Mouse (Mus musculus) megakaryocyte, embryonic 14.5 days (primary cell): ENCODE measurements at regions not wholly inside any gene's neighbourhood (a gene's known extent, or its start where the extent isn't known, plus 50 kb on each side); places are given as distances from the start of the nearest gene placed in this dataset.

Experiments
- FLI1 ChIP-seq: IDR thresholded peaks from 2 replicates; pipeline ENCODE4 v1.6.1; 2012; ENCODE audit warnings: low read length, inconsistent platforms, mixed read lengths
- GATA1 ChIP-seq: IDR thresholded peaks from 3 replicates; pipeline ENCODE4 v1.6.1; 2012; ENCODE audit warnings: mixed read lengths, low read length, inconsistent platforms, borderline replicate concordance

DNA sequence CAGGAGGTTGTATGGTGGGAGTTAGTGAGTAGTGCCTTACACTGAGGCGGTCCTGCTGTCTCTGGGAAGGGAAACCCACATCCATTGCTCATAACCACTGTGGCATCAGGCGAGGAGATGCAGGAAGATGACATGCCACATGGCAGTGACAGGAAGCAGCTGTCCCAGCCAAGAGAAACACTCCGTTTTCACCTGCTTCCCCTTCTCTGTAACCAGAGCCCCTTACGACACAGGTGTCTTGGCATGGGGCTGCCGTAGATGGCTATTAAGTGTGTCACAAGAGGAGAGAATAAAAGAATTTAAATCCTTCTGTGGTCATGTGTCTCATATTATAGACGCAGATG lies 81.5 kb upstream of the Gm5148 start:
- no peak for TF ChIP-seq GATA1
- TF ChIP-seq FLI1, result peak; percentile 49; the same call in 1 of the 2 replicates
